Mouse (Mus musculus) kidney, adult 2 months (tissue): Measurements from ENCODE around the gene Pip4k2c.

Experiments used
- CTCF ChIP-seq: fragments of 200-500 bp; conservative IDR thresholded peaks from 2 replicates; pipeline ENCODE4 v1.5.1; 2011; ENCODE audit warnings: low read depth, mild to moderate bottlenecking, control low read depth, low read length, moderate library complexity, mixed read lengths; ENCODE audit not compliant: insufficient read depth, insufficient read length
- POLR2A ChIP-seq: fragments of 200-500 bp; IDR thresholded peaks from one replicate; pipeline ENCODE4 v1.6.1; 2011; ENCODE audit warnings: low read depth, low read length, control low read depth

- no peak for TF ChIP-seq CTCF
- no peak for TF ChIP-seq POLR2A
These were observed 2.5 kb downstream of the Pip4k2c start for GRCm38 (mm10) chr10:127208921-127209320.
